Mouse (Mus musculus): Measurements from ENCODE around the gene Cdc42ep3.

- TF ChIP-seq POLR2A (IDR thresholded peaks at IDR 0.05; ENCODE audit: low read depth, low read length) = no peak
- no peak for TF ChIP-seq CTCF (conservative IDR thresholded peaks at IDR 0.05; ENCODE audit: insufficient read depth, insufficient read length, low read depth, low read length)
Measured at GRCm38 (mm10) chr17:79356071-79356601, 1.2 kb upstream of the Cdc42ep3 start.

Data from kidney, adult 2 months (tissue).